Mouse (Mus musculus) heart, embryonic 14.5 days (tissue): Measurements from ENCODE around the gene Tpbg. TPM values are rescaled to one million over a fixed set of nuclear protein-coding genes. Genes with fewer than 3 reads are reported as not detected.
"Not testable (repeated sequence)": the region's sequence is repeated elsewhere in the genome, so short reads cannot be mapped to it uniquely, and the experiment has no call there.

ENCODE experiments used
- ATAC-seq: fragments of 200-750 bp; cut with Nextera tagmentation; 2 replicates; pipeline ENCODE4 v1.8.0; 2017; ENCODE audit warnings: low read depth, moderate TSS enrichment; ENCODE audit not compliant: insufficient number of reproducible peaks, insufficient read depth, low FRiP score
- H3K27ac ChIP-seq, 2 experiments: fragments of 200-500 bp in 1 of 2; fragments of 300-500 bp in 1 of 2; sonication (generic) in 1 of 2; replicated peaks in 1 of 2; 2 replicates each; pipeline ENCODE4 v1.5.1; 2012 to 2014; ENCODE audit warnings: low read depth in 2 of 2, low read length in 2 of 2, control low read depth in 1 of 2, mild to moderate bottlenecking in 1 of 2, mixed read lengths in 1 of 2; ENCODE audit not compliant: control insufficient read depth in 1 of 2, insufficient read depth in 1 of 2
- H3K27me3 ChIP-seq: fragments of 300-500 bp; sonication (generic); 2 replicates; pipeline ENCODE4 v1.6.1; 2014; ENCODE audit warnings: mild to moderate bottlenecking, low read length, control low read depth; ENCODE audit not compliant: control insufficient read depth, insufficient read depth
- H3K36me3 ChIP-seq: fragments of 300-500 bp; sonication (generic); 2 replicates; pipeline ENCODE4 v1.6.1; 2014; ENCODE audit warnings: mild to moderate bottlenecking, control low read depth, low read length, mixed read lengths; ENCODE audit not compliant: control insufficient read depth, insufficient read depth
- H3K4me1 ChIP-seq, 2 experiments: fragments of 200-500 bp in 1 of 2; fragments of 300-500 bp in 1 of 2; sonication (generic) in 1 of 2; 2 replicates each; pipeline ENCODE4 v1.6.1; 2012 to 2014; ENCODE audit warnings: low read length in 2 of 2, control low read depth in 1 of 2, mixed read lengths in 1 of 2; ENCODE audit not compliant: control insufficient read depth in 2 of 2, insufficient read depth in 2 of 2
- H3K4me2 ChIP-seq: fragments of 300-500 bp; sonication (generic); 2 replicates; pipeline ENCODE4 v1.6.1; 2014; ENCODE audit warnings: mild to moderate bottlenecking, low read length
- H3K4me3 ChIP-seq, 2 experiments: fragments of 200-500 bp in 1 of 2; fragments of 300-500 bp in 1 of 2; sonication (generic) in 1 of 2; 2 replicates each; pipeline ENCODE4 v1.5.1; 2012 to 2014; ENCODE audit warnings: low read length in 2 of 2, mild to moderate bottlenecking in 2 of 2, control low read depth in 1 of 2, low read depth in 1 of 2, moderate library complexity in 1 of 2; ENCODE audit not compliant: control insufficient read depth in 1 of 2, insufficient read depth in 1 of 2
- H3K9ac ChIP-seq: fragments of 300-500 bp; sonication (generic); 2 replicates; pipeline ENCODE4 v1.6.1; 2014; ENCODE audit warnings: mild to moderate bottlenecking, low read length
- H3K9me3 ChIP-seq: fragments of 300-500 bp; sonication (generic); 2 replicates; pipeline ENCODE4 v1.6.1; 2016; ENCODE audit warnings: low read length, control low read depth; ENCODE audit not compliant: control insufficient read depth
- WGBS: fragments of 180-500 bp; shearing (Covaris S2); extraction: QIAGEN DNeasy Blood & Tissue Kit; methylation state at CpG from one replicate; pipeline ENCODE4 v1.1.7; 2014; 5-methylcytosine and 5-hydroxymethylcytosine counted together
- polyA plus RNA-seq: library from polyadenylated mRNA; unstranded; fragments of >200 nt; fragmentation: Nextera tagmentation; extraction: Ambion mirVana; gene quantifications from 2 replicates; pipeline ENCODE4 v1.2.1, GENCODE M21; 2014

Gene Tpbg
- 3.9 and 6.3 TPM in 2 replicates for polyA plus RNA-seq

DNA sequence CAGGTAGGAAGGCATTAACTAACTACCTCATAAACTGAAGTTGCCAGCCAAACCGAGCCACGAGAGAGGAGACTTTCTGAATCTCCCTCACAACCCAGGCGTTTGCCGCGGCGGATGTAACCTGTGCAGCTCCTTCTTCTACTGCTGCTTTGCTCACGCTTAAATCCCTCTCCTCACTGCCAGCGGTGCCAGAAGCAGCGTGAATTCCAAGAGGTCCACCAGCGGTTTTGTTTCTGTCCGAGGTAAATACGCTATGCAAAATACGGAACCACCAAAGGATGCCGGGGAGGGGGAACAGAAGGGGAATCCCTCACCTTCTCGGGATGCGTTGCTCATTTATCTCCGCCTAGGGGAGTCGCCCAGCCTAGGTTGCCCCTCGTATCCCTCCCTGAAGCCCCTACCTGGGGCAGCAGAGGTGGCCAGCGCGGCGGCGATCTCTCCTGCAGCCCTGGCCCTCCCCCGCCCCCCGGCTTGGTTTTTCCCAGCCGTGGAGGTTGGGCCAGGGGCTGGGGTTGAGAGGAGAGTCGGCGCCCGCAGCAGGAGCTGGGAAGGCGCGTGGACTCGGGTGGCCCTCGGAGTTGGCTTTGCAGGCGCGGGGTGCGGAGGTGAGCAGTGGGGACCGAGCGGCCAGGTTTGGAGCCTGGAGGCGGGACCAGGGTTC, at the start of gene Tpbg:
Tpbg (plus strand) TSS at position 30 of the 661 bp plus-strand sequence.
- H3K9me3 ChIP-seq, result no peaks in the 10 kb centered on the region
- H3K4me3 ChIP-seq, result peak within 1 kb of the TSS; percentile 71 to 84
- peak; percentile 64 for ATAC-seq
- H3K36me3 ChIP-seq, result no peaks in the 10 kb centered on the region
- H3K27ac ChIP-seq, result peak within 1 kb of the TSS; percentile 6 to 67
- under 1% methylated on average over 39 of the region's 39 CpGs for WGBS
- peak within 1 kb of the TSS; percentile 98 for H3K4me2 ChIP-seq
- H3K9ac ChIP-seq, result peak within 1 kb of the TSS; percentile 69
- H3K27me3 ChIP-seq, result peaks cover 9% of the 10 kb centered on the region
- H3K4me1 ChIP-seq, result peaks cover 0 to 7% of the 10 kb centered on the region in 2 experiments; a peak in 2 of 4 replicates

DNA sequence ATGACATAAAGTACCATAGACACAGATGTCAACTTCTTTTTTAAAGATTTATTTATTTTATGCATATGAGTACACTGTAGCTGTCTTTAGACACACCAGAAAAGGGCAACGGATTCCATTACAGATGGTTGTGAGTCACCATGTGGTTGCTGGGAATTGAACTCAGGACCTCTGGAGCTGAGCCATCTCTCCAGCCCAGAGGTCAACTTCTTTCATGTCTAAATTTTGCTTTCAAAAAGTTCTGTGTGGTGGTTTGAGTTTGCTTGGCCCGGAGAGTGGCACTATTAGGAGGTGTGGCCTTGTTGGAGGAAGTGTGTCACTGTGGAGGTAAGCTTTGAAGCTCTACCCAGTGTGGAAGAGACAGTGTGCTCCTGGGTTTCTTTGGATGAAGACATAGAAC, 40.2 kb upstream of the Tpbg start:
- H3K4me2 ChIP-seq, H3K9ac ChIP-seq, H3K36me3 ChIP-seq, H3K4me3 ChIP-seq, H3K27ac ChIP-seq, H3K4me1 ChIP-seq, ATAC-seq, H3K9me3 ChIP-seq, H3K27me3 ChIP-seq: not testable (repeated sequence)
- WGBS, result 86% methylated on average over 2 of the region's 2 CpGs

DNA sequence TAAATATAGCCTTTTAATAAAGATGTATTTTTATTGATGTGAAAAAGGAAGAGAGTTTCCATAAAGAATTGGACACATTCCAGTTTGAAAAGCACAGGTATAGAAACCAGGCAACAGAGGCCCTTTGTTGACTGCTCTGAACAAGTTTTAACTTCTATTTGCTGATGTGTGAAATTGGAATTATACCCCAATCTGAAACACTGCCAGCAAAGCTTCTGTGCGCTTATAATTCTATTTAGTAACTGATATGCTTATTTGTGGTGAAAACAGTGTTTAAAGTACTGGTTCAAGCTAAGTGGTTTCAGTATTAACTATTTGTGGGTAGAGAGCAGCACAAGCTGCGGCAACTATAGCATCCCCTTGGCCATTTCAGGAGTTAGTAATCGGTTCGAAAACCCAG, 39.6 kb upstream of the Tpbg start:
- no peaks in the 10 kb centered on the region for H3K4me1 ChIP-seq
- H3K36me3 ChIP-seq, result no peaks in the 10 kb centered on the region
- no peak overlapping the region for H3K4me3 ChIP-seq
- no peak for ATAC-seq
- H3K4me2 ChIP-seq, result no peak overlapping the region
- no peak overlapping the region for H3K9ac ChIP-seq
- no peak overlapping the region for H3K27ac ChIP-seq
- no peaks in the 10 kb centered on the region for H3K9me3 ChIP-seq
- no peaks in the 10 kb centered on the region for H3K27me3 ChIP-seq
- 88% methylated on average over 4 of the region's 4 CpGs for WGBS

DNA sequence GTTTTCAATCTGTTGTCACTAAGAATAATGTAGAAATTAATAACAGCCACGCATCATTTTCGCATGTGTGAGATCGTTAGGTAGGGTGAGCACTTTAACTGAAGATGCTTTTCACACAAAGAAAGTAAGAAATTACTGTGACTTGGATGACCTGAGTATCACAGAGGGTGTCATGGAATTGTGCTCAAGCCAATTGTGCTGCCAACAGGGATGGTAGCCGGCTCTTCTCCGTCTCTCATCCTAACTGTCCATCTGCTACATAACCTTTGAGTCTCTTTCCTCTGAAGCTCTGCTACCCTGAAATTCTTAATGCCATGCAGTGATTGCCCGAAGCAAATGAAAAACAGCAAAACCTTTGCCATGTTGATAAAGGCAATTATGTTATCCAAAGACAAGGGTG, 35.8 kb upstream of the Tpbg start:
- H3K9ac ChIP-seq, result no peak overlapping the region
- ATAC-seq, result no peak
- H3K36me3 ChIP-seq, result no peaks in the 10 kb centered on the region
- H3K27ac ChIP-seq, result no peak overlapping the region
- H3K4me1 ChIP-seq, result no peaks in the 10 kb centered on the region
- H3K9me3 ChIP-seq, result no peaks in the 10 kb centered on the region
- H3K27me3 ChIP-seq, result no peaks in the 10 kb centered on the region
- no peak overlapping the region for H3K4me3 ChIP-seq
- 82% methylated on average over 6 of the region's 6 CpGs for WGBS
- H3K4me2 ChIP-seq, result no peak overlapping the region

DNA sequence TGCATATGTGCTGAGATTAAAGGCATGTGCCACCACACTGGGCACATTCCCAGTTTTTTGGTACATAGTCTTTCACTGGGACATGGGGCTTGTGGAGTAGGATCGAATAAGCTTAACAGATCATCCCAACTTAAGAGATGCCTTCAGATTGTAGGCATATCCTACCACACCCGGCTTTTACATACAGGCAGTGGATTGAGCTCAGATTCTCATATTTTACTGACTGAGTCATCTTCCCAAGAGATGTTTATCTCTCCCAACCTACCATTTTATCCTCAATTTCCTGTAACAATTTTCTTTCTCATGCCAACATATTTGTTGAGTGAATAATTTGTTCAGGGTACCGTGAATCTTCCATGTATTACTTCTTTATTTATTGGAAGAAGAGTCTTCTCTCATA, 32.9 kb upstream of the Tpbg start:
- H3K27me3 ChIP-seq, result no peaks in the 10 kb centered on the region
- ATAC-seq, result no peak
- no peak overlapping the region for H3K27ac ChIP-seq
- WGBS, result 69% methylated on average over 3 of the region's 3 CpGs
- no peak overlapping the region for H3K4me2 ChIP-seq
- H3K4me1 ChIP-seq, result no peaks in the 10 kb centered on the region
- no peaks in the 10 kb centered on the region for H3K9me3 ChIP-seq
- H3K9ac ChIP-seq, result no peak overlapping the region
- H3K4me3 ChIP-seq, result no peak overlapping the region
- no peaks in the 10 kb centered on the region for H3K36me3 ChIP-seq

DNA sequence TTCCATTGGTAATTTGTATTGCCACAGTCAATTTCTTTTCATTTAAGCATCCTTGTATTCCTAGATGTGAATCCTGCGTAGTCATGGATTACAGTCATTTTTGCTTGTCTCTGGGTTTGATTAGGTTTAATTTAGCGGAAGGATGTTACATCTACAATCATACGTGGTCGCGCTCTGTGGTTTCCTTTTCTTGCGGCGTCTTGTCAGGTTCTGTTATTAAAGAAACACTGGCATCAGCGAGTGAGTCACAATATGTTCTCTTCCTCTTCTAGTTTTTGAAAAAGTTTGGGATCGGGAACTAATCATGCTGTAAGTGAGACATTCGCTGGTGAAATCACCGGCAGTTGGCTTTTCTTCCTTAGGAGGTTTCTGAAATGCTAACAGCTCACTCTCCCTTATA, 21.4 kb upstream of the Tpbg start:
- 83% methylated on average over 11 of the region's 11 CpGs for WGBS
- H3K4me1 ChIP-seq, result no peaks in the 10 kb centered on the region
- no peaks in the 10 kb centered on the region for H3K36me3 ChIP-seq

DNA sequence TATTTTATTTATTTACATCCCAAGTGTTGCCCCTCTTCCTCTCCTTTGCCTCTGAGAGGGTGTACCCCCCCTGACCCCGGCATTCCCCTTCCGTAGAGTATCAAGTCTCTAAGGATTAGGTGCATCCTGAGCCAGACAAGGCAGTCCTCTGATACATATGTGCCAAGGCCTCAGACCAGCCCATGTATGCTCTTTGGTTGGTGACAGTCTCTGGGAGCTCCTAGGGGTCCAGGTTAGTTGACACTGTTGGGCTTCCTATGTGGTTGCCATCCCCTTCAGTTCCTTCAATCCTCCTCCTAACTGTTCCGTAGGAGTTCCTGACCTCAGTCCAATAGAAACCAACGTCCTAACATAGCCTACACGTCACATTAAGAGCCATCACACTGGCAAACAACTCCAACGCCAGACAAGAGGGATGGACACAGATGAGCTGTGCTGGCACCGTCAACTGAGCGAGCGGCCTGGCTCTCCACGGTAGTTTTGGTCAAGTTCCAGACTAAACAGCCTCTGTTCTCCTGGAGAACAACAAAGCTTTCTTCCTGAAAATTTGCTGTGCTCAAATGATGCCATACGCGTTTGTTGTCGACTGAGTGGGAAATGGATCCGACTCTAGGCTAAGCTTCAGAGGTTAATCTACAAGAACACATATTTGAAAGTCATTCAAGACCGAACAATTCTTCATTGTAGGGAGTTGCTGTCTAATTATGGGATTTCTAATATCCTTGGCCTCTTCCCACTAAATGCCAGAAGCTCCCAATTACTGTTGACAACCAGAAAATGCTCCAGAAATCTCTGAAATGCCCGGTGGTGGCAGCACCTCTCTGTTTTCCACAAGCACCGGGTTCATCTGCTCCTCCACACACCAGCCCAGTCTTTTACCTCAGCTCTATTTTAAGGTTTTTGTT, 6.4 kb upstream of the Tpbg start:
- H3K4me3 ChIP-seq, result no peak overlapping the region
- ATAC-seq, result no peak
- no peak overlapping the region for H3K4me2 ChIP-seq
- no peaks in the 10 kb centered on the region for H3K36me3 ChIP-seq
- H3K9me3 ChIP-seq, result no peaks in the 10 kb centered on the region
- H3K4me1 ChIP-seq, result no peaks in the 10 kb centered on the region
- no peaks in the 10 kb centered on the region for H3K27me3 ChIP-seq
- no peak overlapping the region for H3K27ac ChIP-seq
- 81% methylated on average over 17 of the region's 17 CpGs for WGBS
- H3K9ac ChIP-seq, result no peak overlapping the region

More for the DNA sequence above, 21.4 kb upstream of the Tpbg start:
- Histone ChIP-seq H3K9me3 (no peaks in the 10 kb centered on the region), H3K4me2 (no peak overlapping the region), H3K9ac (no peak overlapping the region), H3K27me3 (no peaks in the 10 kb centered on the region), H3K4me3 (no peak overlapping the region), H3K27ac (no peak overlapping the region)
- ATAC-seq, result no peak
